Mouse (Mus musculus) lung, postnatal 25 days (tissue): Measurements from ENCODE around the gene Togaram2.

Experiments
- DNase-seq: peaks from one replicate; pipeline ENCODE4 v3.0.0; 2022; ENCODE audit warnings: low spot score

The Togaram2 gene

DNA sequence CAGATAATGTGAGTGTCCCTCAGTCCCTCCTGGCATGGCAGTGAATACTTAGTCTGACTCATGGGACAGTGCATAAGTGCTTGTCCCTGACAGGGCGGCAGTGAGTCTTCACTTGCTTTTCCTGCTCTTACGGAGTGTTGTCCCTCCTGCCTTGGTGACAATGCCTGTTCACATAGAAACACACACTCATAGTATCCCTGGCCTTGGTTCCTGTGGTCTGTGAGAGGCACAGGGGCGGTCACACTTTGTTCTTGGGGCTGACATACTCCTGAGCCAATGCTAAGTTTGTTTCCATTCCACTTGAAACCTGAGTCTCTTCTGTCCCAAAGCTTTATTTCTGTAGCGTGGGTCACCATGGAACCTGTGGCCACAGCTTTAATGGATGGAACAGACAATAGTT, 9.3 kb downstream of the Togaram2 start:
- peak; percentile 38 for DNase-seq

DNA sequence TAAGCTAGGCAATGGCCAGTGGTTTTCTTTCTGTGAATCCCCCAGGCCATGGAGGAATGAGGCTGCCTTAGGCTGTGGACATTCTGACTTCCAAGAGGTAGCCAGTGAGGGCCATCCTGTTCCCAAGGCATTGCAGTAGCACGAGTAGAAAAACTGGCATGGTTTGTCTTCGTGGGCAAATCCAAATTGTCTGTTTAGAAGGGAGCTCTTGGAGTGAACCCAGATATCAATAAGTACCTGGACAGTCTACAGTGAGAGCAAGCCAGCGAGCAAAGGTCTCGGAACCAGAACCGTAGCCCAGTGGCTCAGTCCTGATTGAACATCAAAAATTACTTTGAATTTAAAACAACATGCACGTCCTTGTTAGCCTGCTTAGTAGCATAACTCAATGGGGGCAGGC, 10.2 kb downstream of the Togaram2 start:
- no peak for DNase-seq

DNA sequence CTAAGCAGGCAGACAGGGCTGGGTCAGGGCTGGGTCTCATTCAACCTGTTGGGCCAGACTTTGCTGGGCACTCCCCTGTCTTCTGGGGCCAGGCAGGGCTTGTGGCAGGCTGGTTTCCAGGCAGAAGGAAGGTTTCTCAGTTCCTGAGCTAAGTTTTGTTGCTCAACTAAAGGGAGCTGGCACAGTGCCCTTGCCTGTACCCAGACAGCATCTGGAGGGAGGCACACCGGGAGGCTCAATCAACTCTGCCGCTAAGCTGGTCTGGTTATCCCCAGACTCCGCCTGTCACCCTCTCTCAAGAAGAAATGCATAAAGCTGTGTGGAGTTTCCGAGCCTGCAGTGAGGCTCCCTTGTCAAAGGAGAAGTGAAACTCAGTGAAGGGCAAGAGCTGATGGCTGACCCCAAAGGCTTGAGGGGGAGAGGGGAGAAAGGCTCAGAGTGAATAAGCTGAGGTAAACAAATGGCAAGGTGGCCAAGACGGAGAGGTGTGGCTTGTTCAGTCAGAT, 11.1 kb downstream of the Togaram2 start:
- DNase-seq, result peak; percentile 68

DNA sequence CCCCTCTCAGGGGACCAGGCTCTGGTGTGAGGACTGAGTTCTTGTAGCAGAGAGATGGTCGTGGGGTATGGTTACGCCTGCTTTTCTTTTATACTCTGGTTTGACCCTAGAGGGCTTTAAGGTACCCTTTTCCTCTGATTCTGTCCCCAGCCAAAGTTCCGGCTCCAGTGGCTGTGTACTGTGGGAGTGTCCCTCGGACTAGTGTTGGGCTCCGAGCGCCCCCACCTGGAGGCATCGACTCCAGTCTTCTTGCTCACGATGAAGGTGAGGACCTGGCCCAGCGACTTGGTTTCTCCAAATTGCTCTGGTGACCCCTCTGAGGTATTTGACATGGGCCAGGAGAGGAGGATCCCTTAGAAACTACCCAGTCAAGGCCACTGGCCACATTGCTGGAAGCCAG, 14.4 kb downstream of the Togaram2 start:
- DNase-seq, result no peak

DNA sequence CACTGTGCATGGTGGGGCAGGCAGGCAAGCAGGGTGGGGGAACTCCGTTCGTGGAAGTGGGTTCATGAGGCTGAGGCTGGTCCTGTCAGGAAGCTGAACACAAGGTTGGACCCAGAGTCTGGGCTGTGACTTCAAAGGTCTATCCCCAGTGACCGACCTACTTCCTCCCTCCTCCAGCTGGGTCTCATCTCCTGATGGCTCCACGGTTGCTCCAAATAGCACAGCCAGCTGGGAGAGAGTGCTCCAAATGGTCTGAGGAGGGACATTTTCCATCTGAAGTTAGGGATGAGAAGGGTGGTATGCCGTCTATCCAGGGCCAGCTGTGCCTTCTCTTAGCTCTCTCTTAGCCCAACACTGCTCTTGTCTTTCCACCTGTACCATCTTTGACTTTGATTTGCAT, 16.8 kb downstream of the Togaram2 start:
- peak; percentile 76 for DNase-seq

DNA sequence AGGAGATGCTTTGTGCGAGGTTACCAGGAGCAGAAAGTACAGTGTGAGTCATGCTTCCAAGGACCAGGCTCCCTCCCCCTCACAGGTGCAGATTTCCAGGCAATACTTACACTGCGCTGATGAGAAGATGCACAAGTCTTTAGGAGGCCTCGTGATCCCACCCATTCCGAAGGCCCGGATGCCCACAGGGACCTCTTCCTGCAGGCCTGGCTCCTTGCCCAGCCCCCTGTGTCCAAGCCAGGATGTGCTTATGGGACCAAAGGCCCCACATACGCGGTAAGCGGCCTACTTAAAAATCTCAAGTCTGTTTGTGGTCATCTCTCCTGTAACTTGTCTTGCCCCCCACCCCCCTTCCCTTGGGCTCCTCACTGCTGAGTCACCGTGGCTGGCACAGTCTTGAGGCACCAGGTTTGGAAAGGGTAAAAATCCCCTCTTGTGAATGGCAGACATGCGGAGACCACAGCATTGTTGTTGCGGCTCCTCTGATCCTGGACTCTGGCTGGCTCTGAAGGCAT, 18.4 kb downstream of the Togaram2 start:
- no peak for DNase-seq

DNA sequence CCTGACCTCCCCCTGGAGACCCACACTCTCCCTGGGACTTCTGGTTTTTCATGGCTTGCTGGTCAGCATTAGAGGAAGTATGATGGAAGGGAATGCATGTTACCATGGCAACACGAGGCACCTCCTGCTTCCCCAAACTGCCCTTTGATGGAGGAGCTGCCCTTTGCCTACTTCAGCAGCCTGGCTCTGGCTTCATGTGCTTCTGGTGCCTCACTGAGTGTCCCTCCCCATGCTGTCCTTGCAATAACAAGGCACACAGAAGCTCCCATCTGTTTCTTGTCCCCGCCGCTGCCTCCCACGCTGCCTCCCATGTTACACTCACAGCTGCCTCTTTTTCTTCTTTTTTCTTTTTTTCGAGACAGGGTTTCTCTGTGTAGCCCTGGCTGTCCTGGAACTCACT, 20.3 kb downstream of the Togaram2 start:
- DNase-seq, result peak; percentile 50

DNA sequence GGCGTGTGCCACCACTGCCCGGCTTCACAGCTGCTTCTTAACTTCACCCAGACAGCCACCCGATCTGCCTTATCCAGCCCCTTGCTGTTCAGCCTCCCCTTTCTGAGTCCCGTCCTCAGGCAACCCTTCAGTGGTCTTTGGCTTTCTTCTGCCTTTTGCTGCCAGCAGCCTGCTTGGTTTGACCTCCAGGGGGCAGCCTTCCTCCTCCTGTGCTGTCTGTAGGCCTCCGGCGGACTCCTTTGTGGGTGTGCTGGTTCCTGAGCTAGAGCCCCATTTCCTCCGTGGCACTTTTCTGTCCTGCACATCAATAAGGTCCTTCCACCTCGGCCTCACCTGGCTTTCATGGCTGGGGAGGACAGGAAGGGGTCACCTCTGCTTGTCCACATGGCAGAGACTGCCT, 20.7 kb downstream of the Togaram2 start:
- no peak for DNase-seq

DNA sequence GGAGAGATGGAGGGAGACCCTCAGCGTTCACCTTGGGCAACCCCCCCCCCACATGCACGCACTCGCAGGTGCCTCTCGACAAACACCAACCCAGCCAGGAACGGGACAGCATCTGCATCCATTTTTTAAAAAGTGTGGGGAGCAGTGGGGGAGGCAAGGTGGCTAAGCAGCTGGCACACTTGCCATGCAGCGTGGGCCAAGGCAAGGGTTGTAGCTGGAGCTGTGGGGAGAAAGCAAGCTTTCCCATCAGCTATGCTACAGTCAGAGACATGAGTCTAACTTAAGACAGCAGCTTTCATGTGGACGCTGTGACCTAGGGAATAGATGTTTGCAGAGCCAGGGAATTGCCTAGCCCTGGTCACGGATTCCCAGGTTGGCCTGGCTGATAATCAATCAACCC, 22.1 kb downstream of the Togaram2 start:
- DNase-seq, result no peak

DNA sequence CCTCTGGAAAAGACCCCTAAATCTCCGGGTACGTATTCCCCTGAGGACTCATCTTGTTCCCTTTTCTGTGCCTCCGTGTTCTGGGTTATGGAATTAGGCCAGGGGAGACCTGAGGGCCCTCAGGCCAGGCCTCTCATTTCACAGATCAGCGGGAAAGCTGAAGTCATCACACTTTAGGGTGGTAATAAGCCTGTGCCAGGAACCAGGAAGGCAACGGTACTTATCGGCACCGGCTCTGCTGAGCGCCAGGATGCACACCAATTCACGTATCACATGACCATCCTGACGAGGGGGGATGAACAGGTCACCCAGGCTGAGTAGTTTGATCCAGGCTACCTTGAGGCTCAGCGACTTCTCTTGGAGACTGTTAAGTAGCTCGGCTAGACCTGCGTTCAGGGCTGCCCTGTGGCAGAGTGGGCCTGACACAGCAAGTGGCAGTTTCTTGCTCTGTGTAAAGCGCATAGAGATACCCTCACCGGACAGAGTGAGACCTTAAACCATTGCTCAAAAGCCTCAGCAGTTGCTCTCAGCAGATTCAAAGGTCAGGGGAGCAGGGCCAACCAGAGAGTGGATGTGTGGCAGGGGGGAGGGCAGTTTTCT, 22.8 kb downstream of the Togaram2 start:
- DNase-seq, result no peak

DNA sequence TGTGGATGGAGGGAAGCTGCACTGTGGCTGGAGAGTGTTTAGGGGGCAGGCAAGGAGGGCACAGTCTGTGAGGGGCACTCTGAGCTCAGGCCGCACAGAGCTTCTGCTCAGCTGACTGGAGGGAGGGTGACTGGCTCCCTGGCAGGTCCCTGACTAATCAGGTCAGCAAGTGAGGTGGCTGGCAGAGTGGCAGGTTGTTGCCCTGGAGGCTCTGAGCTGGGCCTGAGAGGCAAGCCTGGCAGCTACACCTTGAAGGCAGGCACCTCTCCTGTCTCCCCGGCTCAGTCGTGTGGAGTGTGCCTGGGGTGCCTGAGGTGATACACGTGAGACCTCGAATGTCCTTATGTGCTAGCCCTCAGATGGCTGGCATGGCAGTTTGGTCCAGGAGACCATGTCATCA, 23.3 kb downstream of the Togaram2 start:
- DNase-seq, result no peak

DNA sequence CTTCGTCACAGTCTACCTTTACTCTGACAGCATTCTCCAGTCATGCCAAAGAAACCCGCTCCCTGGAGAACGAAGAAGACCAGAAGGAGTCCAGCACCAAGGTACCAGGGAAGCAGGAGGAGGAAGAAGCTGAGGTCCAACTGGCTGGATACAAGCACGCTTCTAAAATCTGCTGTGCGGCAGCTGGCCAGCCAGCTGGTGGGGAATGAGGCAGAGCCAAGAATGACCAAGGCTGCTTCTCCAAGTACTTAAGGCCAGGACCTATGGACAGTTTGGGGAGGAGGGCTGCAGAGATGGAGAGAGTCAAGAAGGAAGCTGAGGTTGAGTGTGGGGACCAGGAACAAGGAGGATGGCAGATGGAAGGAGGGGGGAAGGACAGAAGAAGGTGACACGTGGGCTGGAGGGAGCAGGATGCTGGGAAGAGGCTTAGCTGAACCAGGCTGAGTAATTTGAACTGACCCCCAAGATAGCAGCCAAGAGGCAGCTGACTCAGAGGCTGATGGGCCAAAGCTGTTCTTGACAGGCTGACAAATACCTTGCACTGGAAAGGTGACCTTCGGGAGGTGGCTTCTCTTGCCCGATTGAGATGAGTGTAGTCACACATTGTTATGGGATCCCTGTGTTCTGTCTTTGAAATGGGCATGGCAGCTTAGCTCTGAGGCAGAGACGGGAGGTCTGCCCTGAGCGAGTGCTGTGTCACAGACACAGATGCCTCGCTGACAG, 25.0 kb downstream of the Togaram2 start:
- no peak for DNase-seq

DNA sequence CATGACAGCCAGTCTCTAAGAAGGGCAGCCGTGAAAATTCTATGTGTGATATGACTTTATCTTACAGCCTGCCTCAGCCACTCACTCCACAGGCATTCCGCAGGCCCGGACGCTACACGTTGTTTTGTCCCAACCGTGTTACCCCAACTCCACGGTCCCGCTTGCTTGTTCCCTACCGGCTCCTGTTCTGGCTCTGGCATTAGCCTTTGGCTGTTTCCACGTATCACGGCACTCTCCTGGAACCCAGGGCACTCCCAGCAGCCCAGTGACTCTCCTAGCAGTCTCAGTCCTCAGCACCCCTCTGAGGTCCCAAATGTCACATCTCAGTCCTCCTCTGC, 25.5 kb downstream of the Togaram2 start:
- no peak for DNase-seq

DNA sequence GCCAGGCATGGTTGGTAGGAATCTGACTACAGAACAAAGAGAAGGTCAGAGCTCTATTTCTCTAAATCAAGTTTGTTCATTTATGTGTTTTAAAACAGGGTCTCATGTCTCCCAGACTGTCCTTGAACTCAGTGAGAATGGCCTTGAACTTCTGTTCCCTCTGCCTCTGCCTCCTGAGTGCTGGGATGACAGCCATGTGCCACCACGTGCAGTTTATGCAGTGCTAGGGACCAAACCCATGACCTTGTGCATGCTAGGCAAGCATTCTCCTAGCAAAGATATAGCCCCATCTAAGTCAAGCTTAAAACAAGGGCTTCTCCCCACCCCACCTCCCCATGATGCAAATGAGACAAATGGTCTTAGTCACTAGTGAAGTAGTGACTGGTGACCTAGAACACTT, 32.1 kb downstream of the Togaram2 start:
- no peak for DNase-seq

DNA sequence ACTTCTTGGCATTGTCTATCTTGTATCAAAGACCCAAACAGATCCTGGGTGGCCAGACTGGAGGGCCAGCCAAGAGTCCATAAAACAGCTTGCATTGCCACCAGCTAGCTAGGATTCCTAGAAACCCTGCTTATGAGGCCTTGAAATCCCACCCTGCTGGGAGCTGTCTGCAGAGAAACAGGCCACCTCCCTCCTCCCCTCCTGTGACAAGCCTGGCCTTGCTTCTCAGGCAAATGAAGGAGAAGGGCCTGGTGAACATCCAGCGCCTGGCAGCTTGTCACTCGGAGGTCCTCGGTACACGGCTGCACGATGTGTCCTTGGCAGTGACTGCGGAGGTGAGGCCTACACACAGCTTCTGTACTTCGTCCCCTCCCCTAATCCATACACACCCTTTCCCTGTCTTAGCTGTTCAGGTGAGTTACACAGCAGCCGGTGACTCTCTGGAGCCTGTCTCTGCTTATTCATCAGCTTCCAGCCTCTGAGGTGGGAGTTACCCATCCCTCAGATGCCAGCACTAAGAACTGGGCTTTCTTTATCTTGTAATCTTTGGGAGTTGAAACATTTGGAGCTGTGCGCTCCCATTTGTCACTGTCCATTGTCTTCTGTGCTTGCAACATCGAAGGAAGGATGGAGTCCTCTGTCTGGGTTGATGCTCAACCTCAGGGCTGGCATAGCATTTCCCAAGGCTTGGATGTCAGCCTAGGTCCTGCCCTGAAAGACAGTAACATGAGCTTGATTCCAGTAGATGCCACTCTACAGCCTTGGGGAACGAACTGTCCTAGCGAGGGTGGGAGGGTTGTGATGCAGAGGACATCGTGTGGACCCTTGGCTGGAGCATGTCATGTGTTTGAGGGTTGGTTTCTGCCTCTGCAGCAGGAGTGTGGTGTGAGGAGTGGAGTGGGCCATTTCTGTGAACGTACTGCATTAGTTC, 32.8 kb downstream of the Togaram2 start:
- DNase-seq, result no peak

DNA sequence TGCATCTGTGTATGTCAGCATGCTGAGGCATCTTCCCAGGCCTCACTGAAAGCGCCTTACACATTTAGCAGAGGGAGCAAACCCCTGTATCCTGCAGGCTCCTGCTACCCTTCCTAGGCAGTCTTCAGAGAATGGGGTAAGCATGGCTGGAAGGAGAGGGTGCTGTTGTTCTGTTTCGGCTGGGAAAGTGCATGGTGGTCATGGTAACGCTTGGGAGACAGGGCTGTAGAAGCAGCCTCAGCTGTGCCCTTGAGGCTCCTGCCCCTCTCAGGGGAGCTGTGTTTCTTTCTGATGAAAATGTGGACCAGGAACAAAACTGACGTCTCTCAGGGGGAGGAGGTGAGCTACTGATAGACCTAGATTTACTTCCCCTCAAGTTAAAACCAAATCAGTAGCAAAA, 34.7 kb downstream of the Togaram2 start:
- DNase-seq, result no peak

DNA sequence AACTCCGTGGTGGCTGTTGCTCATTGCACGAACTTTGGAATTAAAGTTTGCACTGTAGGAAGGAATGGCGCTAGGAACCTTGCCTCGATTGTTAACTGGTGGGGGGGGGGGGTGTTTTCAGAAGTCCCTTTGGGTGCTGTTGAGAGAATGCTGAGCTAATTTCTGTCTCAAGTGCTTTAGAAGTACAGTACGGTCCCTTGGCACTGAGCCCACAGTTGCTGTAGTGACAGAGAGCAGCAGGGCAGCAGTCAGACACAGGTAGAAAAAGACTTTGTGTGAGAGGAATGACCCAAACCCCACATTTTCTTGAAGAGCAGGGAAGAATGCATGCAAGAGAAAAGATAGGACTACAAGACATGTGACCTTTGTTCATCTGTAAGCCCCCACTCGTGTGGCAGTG, 39.2 kb downstream of the Togaram2 start:
- DNase-seq, result peak; percentile 62

DNA sequence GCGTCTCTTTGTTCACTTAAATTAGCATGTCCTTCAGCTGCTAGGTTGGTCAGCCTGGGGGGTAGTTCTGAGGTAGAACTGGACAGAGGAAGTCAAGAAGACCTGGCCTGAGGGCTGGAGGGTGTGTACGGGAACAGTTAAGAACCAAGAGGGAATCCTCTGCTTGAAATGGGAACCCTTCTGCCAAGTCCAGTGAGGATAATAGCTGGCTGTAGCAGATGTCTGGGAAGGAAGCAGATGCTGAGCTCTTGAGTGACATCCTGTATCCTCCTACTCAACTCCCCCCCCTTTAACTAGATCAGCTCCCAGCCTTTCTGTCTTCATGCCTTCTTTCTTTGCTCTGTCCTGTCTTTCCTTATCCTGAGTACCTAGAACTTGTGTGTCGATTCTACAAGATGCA, 42.0 kb downstream of the Togaram2 start:
- no peak for DNase-seq

DNA sequence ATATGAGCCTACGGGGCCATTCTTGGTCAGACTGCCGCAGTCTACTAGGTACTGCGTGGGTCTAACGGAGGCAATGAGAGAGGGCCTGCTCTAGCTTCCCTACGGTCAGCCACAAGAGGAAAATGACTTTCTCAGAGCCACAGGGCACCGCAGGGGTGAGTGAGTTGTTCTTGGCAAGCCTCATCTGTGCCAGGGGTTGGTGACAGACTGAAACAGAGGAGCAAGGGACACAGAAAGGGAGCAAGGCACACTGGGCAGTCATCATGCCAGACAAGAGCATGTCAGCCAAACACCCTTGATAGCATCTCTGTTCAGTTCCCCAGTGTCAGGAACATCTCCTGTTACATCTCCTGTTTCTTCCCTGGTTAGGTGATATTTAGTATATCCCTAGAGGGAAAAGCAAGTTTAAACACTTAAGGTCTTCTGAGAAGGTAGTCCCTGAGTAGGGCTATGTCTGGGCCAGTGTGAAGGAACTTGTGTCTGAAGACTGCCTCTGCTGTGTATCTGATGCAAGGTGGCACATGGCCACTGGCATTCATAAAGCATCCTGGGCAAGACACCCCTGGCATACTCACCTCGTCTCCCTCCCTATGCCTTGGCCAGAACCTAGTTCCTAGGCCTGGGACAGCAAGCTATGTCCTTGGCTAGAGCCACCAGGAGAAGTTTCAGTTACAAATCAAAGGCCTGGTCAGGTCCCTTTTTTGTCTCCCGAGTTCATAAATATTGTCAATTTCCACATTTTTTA, 45.0 kb downstream of the Togaram2 start:
- DNase-seq, result no peak

DNA sequence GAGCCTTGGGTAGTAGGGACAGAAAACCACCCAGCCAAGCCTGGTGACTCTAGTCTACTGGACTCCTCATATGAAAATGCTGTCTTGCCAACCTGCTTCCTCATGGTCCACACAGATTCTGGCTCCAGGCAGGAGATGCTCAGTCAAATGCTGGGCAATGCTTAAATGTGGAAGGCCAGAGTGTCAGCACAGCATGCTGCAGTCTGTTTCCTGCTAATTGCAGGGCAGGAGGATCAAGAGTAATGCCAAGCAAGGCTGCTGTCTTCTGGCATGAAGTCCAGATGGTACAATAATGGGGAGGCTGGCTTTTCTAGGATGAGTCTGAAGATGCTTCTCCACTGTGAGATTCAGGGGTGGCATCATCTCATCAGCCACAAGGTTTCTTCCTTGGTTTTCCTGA, 47.4 kb downstream of the Togaram2 start:
- no peak for DNase-seq

DNA sequence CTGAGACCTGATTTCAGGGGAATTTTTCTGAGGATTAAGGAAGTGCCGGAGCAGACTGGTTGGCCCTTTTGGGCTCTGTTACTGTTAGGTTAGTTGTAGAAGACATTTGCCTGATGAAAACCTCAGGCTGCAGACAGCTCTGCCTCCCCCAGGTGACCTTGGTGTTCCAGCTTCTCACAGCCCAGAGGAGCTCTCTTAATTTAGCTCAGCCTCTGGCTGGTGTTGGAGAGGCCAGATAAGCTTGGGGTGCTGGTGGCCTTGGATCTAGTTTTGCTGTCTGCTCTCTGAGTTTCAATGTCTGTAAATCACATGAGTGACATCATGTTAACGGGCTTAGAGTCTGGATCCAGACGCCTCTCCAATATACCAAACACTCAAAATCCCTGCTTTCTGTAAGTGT, 48.0 kb downstream of the Togaram2 start:
- no peak for DNase-seq

DNA sequence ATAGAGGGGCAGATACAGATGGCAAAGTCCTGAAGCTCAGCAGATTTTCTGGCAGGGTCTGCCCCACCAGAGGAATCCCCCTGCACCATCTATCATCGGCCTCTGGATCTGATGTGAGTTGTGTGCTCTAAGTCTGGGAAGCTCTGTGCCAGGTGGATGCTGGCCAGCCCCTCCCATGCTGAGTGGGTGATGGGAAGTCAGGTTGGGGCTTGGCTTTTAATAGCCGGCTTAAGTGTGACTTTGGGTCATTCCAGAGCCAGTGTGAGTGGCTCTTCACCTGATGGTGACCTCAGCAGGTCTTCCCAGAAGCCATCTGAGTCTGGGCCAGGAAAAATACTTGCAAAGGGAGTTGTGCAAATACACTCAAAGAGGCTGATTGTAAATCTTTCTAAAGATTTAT, 57.6 kb downstream of the Togaram2 start:
- DNase-seq, result peak; percentile 90
